Mouse (Mus musculus) left cerebral cortex, postnatal 36 days (tissue): Measurements from ENCODE around the gene Raet1d. TPM values are rescaled to one million over a fixed set of nuclear protein-coding genes. Genes with fewer than 3 reads are reported as not detected.

Source experiments
- total RNA-seq, 2 experiments: library from RNA; stranded (reverse); gene quantifications; 2 replicates each; pipeline ENCODE4 v1.2.3; 2021

Raet1d gene
- total RNA-seq, 2 experiments from 2014 or later = not detected

Other genes starting within 250 kb of the Raet1d start
- 1 to 10 TPM in 1 of 2 experiments, under 1 TPM in 1; 0.86 to 2.5 TPM for gene E030030I06Rik, start 211.3 kb upstream of the Raet1d start, total RNA-seq
- not detected for gene Raet1e, start 202.0 kb upstream of the Raet1d start, total RNA-seq
- gene H60b, start 202.0 kb upstream of the Raet1d start, total RNA-seq = under 1 TPM; 0.50 to 0.69 TPM